Mouse (Mus musculus): ENCODE data around the gene Bud13. TPM values are rescaled to one million over a fixed set of nuclear protein-coding genes. Genes with fewer than 3 reads are reported as not detected.

The Bud13 gene
- total and polyA plus RNA-seq, 3 experiments: 13.9 to 26.3 TPM; not detected in 1

DNA sequence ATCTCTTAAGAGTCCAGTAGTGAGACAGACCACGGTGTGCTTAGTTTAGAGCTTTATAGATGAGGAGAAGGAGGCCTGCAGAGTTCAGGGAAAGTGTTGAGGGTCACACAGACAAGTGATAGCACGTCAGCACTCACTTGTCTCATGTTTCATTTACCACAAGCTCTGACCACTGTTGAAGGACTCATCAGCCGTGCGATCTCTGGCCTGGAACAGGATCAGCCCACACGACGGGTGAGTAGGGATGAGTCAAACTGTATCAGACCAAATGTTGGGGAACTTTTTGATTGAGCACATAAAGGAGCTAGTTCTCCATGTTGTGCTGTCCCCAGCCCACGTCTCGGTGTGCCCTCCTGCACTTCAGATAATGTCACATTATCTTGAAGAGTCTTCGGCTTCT is 8.3 kb upstream of the Bud13 start:
- Histone ChIP-seq H3K27me3 (ENCODE audit: control insufficient read depth in 1 of 2, insufficient read depth in 2 of 2, low read length in 2 of 2) (no peaks in the 10 kb centered on the region), H3K4me3 (ENCODE audit: control insufficient read depth in 1 of 2, insufficient read depth in 1 of 2, low read depth in 2 of 2, low read length in 2 of 2) (peak overlapping the region; percentile 79 to 89), H3K4me1 (ENCODE audit: control insufficient read depth in 1 of 2, insufficient read depth in 2 of 2, low read length in 2 of 2) (peaks cover 5 to 14% of the 10 kb centered on the region in 2 experiments; a peak in 3 of 4 replicates), H3K9ac (ENCODE audit: control insufficient read depth, low read depth, low read length, poor library complexity, severe bottlenecking) (peak overlapping the region; percentile 90), H3K9me3 (replicated peaks; ENCODE audit: insufficient read depth, low read length) (no peaks in the 10 kb centered on the region), H3K36me3 (ENCODE audit: control insufficient read depth in 1 of 2, insufficient read depth in 2 of 2, low read length in 2 of 2) (peaks cover 14 to 19% of the 10 kb centered on the region in 2 experiments), H3K27ac (ENCODE audit: control insufficient read depth, low read depth, low read length) (peak overlapping the region; percentile 70), H3K79me2 (ENCODE audit: control insufficient read depth, insufficient read depth, low read length, poor library complexity) (peaks cover 30% of the 10 kb centered on the region)
- DNase-seq (ENCODE audit: low read depth, low spot score): peak; percentile 66
- TF ChIP-seq MEF2A (IDR thresholded peaks at IDR 0.05; ENCODE audit: extremely low read depth, insufficient replicate concordance, low read depth, low read length, poor library complexity, severe bottlenecking) (no peak), USF2 (IDR thresholded peaks at IDR 0.05; ENCODE audit: borderline replicate concordance in 1 of 2, insufficient read depth in 1 of 2, low read depth in 1 of 2, low read length in 2 of 2) (no peak), POLR2A (IDR thresholded peaks at IDR 0.05; ENCODE audit: control insufficient read depth in 1 of 2, insufficient read depth in 1 of 2, low read depth in 1 of 2, low read length in 2 of 2, poor library complexity in 1 of 2) (no peak), TBP (IDR thresholded peaks at IDR 0.05; ENCODE audit: low read depth, low read length) (0 out of 2 replicates have a peak, but pooled peaks have one; percentile 36), NRF1 (IDR thresholded peaks at IDR 0.05; ENCODE audit: insufficient read depth, low read depth, low read length, poor library complexity, severe bottlenecking) (no peak), NELFE (IDR thresholded peaks at IDR 0.05; ENCODE audit: low read depth, low read length) (no peak), GATA1 (IDR thresholded peaks at IDR 0.05; ENCODE audit: low read depth, low read length) (0 out of 2 replicates have a peak, but pooled peaks have one; percentile 28), KAT2A (conservative IDR thresholded peaks at IDR 0.05; ENCODE audit: low read depth, low read length) (no peak), MAX (IDR thresholded peaks at IDR 0.05; ENCODE audit: low read length) (0 out of 2 replicates have a peak, but pooled peaks have one; percentile 29), SIN3A (IDR thresholded peaks at IDR 0.05; ENCODE audit: low read length) (0 out of 2 replicates have a peak, but pooled peaks have one; percentile 35), EP300 (IDR thresholded peaks at IDR 0.05; ENCODE audit: low read depth in 1 of 2, low read length in 2 of 2) (no peak)

DNA sequence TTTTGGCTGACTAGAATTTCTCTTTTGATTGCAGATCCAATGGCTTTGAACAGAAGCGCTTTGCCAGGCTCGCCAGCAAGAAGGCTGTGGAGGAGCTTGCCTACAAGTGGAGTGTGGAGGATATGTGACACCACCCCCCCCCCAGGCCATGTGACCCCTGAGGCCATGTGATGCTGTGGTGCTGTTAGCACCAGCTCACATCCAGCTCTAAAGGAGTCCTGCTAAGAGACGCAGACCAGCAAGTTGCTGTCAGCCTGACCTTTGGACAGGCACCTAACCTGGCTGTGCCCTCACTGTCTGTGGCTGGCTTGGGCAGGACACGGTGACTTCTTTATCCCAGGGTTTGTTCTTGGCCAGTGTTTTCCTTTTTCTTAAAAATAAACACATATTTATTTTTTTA is 15.6 kb downstream of the Bud13 start:
- peaks cover 0 to 1% of the 10 kb centered on the region in 2 experiments; a peak in 2 of 4 replicates for H3K36me3 ChIP-seq (ENCODE audit: control insufficient read depth in 1 of 2, insufficient read depth in 2 of 2, low read length in 2 of 2)

DNA sequence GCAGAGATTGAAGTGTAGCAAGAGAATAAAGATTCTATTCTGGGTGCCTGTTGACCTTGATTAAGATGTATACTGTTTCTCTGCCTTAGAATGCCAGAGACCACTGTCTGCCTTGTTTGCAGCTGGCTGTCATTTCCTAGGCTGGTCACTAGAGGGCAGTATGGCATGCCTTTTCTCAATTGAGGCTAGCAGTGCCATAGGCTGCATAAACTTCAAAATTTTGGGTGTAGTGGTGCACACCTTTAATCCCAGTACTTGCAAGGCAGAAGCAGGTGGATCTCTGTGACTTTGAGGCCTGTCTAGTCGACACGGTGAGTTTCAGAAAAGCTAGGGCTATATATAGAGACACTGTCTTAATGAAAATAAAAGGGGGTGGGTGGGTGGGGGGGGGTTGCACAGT is 19.3 kb downstream of the Bud13 start:
- Histone ChIP-seq H3K36me3 (ENCODE audit: control insufficient read depth in 1 of 2, insufficient read depth in 2 of 2, low read length in 2 of 2) (no peaks in the 10 kb centered on the region; a peak in 1 of 4 replicates), H3K9ac (ENCODE audit: control insufficient read depth, low read depth, low read length, poor library complexity, severe bottlenecking) (no peak overlapping the region), H3K79me2 (ENCODE audit: control insufficient read depth, insufficient read depth, low read length, poor library complexity) (no peaks in the 10 kb centered on the region), H3K4me3 (ENCODE audit: control insufficient read depth in 1 of 2, insufficient read depth in 1 of 2, low read depth in 2 of 2, low read length in 2 of 2) (no peak overlapping the region), H3K27ac (ENCODE audit: control insufficient read depth, low read depth, low read length) (no peak overlapping the region), H3K27me3 (ENCODE audit: control insufficient read depth in 1 of 2, insufficient read depth in 2 of 2, low read length in 2 of 2) (no peaks in the 10 kb centered on the region), H3K4me1 (ENCODE audit: control insufficient read depth in 1 of 2, insufficient read depth in 2 of 2, low read length in 2 of 2) (no peaks in the 10 kb centered on the region), H3K9me3 (replicated peaks; ENCODE audit: insufficient read depth, low read length) (no peaks in the 10 kb centered on the region)
- peak; percentile 77 for DNase-seq (ENCODE audit: low read depth, low spot score)
- no peak for TF ChIP-seq ELF1 (IDR thresholded peaks at IDR 0.05; ENCODE audit: low read depth, low read length)
- no peak for TF ChIP-seq POLR2AphosphoS2 (IDR thresholded peaks at IDR 0.05; ENCODE audit: low read length)
- no peak for TF ChIP-seq RCOR1 (IDR thresholded peaks at IDR 0.05; ENCODE audit: low read depth, low read length)
- no peak for TF ChIP-seq EP300 (IDR thresholded peaks at IDR 0.05; ENCODE audit: low read depth in 1 of 2, low read length in 2 of 2)
- TF ChIP-seq UBTF (IDR thresholded peaks at IDR 0.05; ENCODE audit: borderline replicate concordance, insufficient read depth, low read depth, low read length): no peak
- TF ChIP-seq USF1 (IDR thresholded peaks at IDR 0.05; ENCODE audit: low read depth, low read length): no peak
- TF ChIP-seq GATA1 (IDR thresholded peaks at IDR 0.05; ENCODE audit: low read depth, low read length): no peak
- TF ChIP-seq POLR2AphosphoS5 (IDR thresholded peaks at IDR 0.05; ENCODE audit: borderline replicate concordance, low read depth, low read length): no peak
- TF ChIP-seq GABPA (IDR thresholded peaks at IDR 0.05; ENCODE audit: low read depth, low read length): no peak
- no peak for TF ChIP-seq MYB (IDR thresholded peaks at IDR 0.05; ENCODE audit: low read depth, low read length)
- peak; percentile 77 for TF ChIP-seq SMC3 (IDR thresholded peaks at IDR 0.05; ENCODE audit: low read depth, low read length)
- peak; percentile 78 for TF ChIP-seq RAD21 (IDR thresholded peaks at IDR 0.05; ENCODE audit: low read depth, low read length)
- no peak for TF ChIP-seq TBP (IDR thresholded peaks at IDR 0.05; ENCODE audit: low read depth, low read length)
- no peak for TF ChIP-seq ZKSCAN1 (IDR thresholded peaks at IDR 0.05; ENCODE audit: low read depth, low read length)
- TF ChIP-seq MYC (IDR thresholded peaks at IDR 0.05; ENCODE audit: low read depth, low read length): no peak

More for the DNA sequence above, 15.6 kb downstream of the Bud13 start:
- Histone ChIP-seq H3K9ac (ENCODE audit: control insufficient read depth, low read depth, low read length, poor library complexity, severe bottlenecking) (no peak overlapping the region), H3K27me3 (ENCODE audit: control insufficient read depth in 1 of 2, insufficient read depth in 2 of 2, low read length in 2 of 2) (no peaks in the 10 kb centered on the region), H3K79me2 (ENCODE audit: control insufficient read depth, insufficient read depth, low read length, poor library complexity) (no peaks in the 10 kb centered on the region), H3K27ac (ENCODE audit: control insufficient read depth, low read depth, low read length) (no peak overlapping the region), H3K4me3 (ENCODE audit: control insufficient read depth in 1 of 2, insufficient read depth in 1 of 2, low read depth in 2 of 2, low read length in 2 of 2) (no peak overlapping the region), H3K9me3 (replicated peaks; ENCODE audit: insufficient read depth, low read length) (no peaks in the 10 kb centered on the region), H3K4me1 (ENCODE audit: control insufficient read depth in 1 of 2, insufficient read depth in 2 of 2, low read length in 2 of 2) (no peaks in the 10 kb centered on the region)
- no peak for DNase-seq (ENCODE audit: low read depth, low spot score)
- no peak for TF ChIP-seq USF1 (IDR thresholded peaks at IDR 0.05; ENCODE audit: low read depth, low read length)
- TF ChIP-seq TCF12 (IDR thresholded peaks at IDR 0.05; ENCODE audit: low read depth, low read length): no peak
- no peak for TF ChIP-seq MEF2A (IDR thresholded peaks at IDR 0.05; ENCODE audit: extremely low read depth, insufficient replicate concordance, low read depth, low read length, poor library complexity, severe bottlenecking)
- no peak for TF ChIP-seq SIN3A (IDR thresholded peaks at IDR 0.05; ENCODE audit: low read length)
- no peak for TF ChIP-seq SMC3 (IDR thresholded peaks at IDR 0.05; ENCODE audit: low read depth, low read length)
- no peak for TF ChIP-seq E2F4 (IDR thresholded peaks at IDR 0.05; ENCODE audit: borderline replicate concordance, low read depth, low read length)

All from MEL (cell line).